Mouse (Mus musculus): ENCODE data around the gene Szt2.

The Szt2 gene

DNA sequence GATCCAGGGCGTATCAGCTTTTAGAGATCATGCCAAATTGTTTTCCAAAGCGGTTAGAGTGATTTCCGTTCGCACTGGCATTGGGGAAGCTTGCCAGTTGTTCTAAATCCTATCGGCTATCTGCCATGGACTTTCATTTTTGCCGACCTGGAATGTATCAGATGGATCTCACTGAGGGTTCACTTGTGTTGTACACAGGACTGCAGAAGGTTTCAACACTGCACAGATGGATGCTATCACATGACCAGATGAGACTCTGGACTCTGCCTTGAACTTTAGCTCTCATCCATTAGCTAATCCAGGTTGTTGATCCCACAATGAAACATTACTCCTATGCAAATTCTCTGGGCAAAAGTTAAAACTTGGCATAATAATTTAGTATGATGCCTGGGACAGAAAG, 52.3 kb downstream of the Szt2 start:
- DNase-seq, result no peak

- no peak for DNase-seq
These were observed 54.8 kb downstream of the Szt2 start for GRCm38 (mm10) chr4:118354289-118354688.

- no peak for DNase-seq
These were observed 55.4 kb downstream of the Szt2 start for GRCm38 (mm10) chr4:118353689-118354088.

GRCm38 (mm10) chr4:118351828-118352227, 57.2 kb downstream of the Szt2 start:
- DNase-seq, result no peak

DNA sequence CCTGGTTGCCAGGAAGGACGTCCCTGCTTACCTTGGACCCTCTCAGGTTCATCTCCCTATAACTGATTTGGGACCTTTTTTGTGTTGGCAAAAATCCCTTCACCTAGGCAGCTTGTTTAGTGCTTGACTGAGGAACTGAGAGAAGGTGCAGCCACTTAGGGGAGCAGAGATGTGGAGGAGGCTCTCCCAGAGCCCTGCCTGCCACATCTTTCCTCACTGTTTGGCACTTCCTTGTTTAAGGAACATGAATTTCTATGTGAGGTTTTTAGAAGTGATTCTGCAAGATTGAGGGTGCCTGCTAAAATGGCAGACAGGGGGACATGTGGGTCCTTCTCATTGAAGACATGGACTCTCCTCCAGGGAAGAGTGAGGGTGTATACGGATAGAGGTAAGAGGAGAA, 58.2 kb downstream of the Szt2 start:
- no peak for DNase-seq

DNA sequence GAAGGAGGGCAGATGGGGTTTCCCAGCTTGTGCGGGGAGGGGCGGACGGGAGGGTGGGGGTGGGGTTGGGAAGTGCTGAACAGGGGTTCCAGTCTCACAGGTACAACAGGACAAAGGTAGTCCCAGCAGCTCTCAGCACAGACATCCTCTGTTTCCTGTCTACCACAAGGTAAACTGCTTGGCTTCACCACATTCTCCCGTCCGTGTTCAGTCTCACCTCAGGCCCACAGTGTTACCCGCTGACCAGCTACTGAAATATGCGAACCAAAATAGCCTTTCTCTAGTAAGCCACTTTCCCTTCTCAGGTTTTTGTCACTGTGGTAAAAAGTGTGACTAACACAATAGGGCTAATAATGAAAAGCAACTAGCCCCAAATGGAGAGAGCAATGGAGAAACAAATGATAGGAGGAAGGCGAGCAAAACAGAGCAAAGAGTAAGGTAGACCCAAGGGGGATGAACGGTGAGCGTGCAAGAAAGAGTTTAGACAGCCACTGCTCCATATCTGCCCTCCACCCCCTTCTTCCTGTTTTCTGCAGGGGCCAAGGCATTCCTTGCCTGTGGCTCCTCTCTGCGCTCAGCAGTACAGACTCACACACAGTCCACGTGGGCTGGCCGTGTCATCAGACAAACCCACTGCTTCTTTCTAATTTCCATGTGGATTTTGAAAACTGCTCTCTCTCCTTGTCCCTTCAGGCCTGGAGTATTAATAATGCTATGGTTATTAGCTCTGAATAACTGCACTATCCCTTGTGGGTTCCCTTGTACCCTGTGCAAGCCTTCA, 61.4 kb downstream of the Szt2 start:
- DNase-seq, result no peak

DNA sequence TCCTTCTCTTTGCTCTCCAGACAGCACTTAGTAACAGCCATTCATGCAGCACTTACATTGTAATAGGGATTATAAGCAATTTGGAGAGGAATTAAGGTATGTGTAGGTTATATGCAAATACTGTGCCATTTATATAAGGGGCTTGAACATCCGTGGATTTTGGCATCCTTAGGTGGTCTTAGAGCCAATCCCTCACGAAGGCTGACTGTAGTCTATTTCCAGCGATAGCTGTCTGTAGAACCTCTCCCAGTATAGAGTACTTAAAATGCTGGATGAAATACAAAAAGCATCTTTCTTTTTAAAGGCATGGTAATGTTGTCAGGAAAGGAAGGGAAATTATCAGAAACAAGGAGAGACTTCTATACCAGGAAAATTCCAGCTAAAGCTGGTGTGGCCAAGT, 67.6 kb downstream of the Szt2 start:
- DNase-seq, result no peak

- peak; percentile 82 to 85 for DNase-seq
These were observed 72.4 kb downstream of the Szt2 start for GRCm38 (mm10) chr4:118336658-118337057.

- DNase-seq, result no peak
These were observed 73.1 kb downstream of the Szt2 start for GRCm38 (mm10) chr4:118335991-118336390.

DNA sequence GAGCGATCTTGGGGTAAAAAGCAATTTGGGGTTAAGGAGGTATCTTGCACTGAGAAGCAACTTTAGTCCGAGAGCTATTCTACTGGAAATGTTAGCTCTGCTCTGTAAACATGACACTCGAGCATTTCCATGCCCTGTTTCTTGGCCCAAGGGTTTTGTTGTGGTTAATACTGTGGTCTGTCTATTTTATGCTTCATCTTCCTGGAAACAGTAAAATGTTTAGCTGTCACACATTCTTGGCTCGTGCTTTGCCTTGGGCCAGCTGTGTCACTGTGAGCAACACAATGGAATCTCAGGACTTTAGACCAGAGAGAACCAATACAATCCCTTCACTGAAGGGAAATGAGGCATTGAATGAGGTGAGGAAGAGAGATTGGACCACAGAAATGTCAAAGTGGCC, 77.3 kb downstream of the Szt2 start:
- DNase-seq, result no peak

DNA sequence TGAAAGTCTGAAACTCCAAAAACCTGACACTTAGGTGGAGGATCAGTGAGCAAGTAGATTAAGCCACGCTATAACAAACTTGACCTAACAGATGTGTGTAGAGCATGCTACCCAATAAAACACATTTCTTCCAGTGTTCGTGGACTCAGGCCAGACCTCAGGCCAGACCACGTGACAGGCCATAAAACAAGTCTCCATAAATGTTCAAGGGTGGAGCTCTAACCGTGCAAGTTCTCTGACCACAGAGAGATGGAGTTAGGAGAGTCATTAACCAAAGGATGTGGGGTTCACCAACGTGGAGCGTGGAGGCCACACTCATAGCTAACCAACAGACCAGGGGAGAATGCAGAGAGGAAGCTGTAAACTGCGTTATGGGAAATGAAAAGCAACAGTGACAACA, 82.6 kb downstream of the Szt2 start:
- DNase-seq, result no peak

DNA sequence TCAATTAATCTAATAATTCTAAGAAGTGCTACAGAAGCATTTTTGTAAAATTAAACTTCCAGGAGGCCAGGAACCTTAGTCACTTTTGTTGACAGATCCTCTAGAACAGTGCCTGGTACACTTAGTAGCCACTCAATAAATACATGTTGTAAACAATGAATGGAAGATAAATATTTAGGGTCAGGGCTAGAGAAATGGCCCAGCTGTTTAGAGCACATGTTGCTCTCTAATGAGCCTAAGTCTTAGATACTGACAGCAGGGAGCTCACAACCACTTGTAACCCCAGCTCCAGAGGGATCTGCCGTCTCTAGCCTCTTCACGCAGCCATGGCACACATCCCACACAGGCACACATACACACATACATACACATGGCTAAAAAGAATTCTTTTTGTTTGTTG, 88.4 kb downstream of the Szt2 start:
- DNase-seq, result no peak

DNA sequence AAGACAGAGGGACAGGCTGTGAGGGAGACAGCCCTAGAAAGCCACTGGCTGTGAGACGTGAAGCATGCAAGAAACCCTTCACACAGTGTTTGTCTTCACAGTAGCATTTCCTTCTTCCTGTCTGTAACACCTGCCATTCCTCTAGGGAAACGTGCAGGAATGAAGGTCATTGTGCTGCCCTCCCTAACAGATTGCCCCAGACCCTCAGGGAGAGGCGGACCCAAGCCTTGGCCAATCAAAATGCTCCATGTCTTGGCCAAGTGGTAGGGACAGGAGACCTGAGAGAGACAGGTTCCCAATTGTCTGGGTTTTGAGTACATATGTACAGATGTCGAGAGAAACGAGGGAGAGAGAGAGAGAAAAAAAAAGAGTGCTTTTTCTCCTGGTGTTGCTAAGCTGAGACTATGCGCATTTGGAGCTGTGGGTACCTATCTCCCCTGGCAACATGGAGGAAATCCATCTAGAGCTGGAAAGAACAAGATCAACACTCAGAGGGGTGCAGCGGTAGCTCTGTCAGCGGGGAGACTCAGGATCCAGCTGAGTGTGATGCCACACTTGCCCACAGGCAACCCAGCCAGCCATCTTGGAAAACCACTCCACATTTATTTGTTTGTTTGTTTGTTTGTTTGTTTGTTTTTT, 89.2 kb downstream of the Szt2 start:
- peak; percentile 22 to 29 for DNase-seq

DNA sequence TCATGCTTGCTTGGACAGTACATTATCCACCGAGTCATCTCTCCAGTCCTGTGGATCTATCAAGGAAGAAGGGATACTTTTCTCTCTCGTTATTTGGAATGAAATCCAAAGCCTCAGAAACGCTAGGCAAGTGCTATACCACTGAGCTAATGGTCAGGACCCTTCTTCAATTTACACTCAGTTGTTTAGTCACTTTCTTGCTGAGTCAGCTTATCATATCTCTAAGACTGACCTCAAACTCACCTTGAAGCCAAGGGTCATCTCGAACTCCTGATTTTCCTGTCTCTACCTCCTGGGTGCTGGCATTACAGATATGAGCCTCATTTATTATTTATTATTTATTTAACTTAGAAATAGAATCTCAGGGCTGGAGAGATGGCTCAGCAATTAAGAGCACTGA, 92.4 kb downstream of the Szt2 start:
- DNase-seq, result no peak

DNA sequence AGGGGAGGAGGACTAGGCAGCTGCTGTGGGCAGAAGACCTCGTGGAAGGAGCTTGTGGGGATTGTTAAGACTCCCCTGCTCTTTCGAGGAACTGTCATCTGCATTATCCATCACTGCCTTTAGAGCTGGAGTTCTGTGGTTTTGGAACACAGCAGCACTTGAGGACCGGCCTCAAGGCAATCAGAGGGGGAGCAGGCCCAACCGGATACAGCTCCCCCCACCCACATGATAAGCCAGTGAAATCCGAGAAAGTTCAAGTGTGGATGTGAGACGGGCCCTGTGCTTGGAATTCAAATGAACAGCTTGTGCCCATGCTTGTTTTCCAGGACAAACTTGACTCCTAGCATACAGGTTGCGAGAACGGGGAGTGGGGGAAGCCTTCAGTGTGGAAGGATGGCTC, 93.8 kb downstream of the Szt2 start:
- DNase-seq, result no peak

Data from cerebellum, postnatal 10 days (tissue).